Mouse (Mus musculus) olfactory bulb, adult 2 months (tissue): Measurements from ENCODE around the gene Cltb.
"Not testable (repeated sequence)": the region's sequence is repeated elsewhere in the genome, so short reads cannot be mapped to it uniquely, and the experiment has no call there.

Experiments used
- CTCF ChIP-seq: fragments of 200-500 bp; IDR thresholded peaks from 2 replicates; pipeline ENCODE4 v1.5.1; 2012; ENCODE audit warnings: low read depth, mild to moderate bottlenecking, low read length, moderate library complexity; ENCODE audit not compliant: insufficient read depth
- POLR2A ChIP-seq: fragments of 200-500 bp; IDR thresholded peaks from 2 replicates; pipeline ENCODE4 v1.6.1; 2012; ENCODE audit warnings: mild to moderate bottlenecking, low read depth, low read length, moderate library complexity; ENCODE audit not compliant: insufficient read depth

- not testable (repeated sequence) for TF ChIP-seq CTCF, POLR2A
Measured at GRCm38 (mm10) chr13:54613141-54613540, 2.0 kb upstream of the Cltb start.
